Mouse (Mus musculus) ES-E14 (cell line): ENCODE results near the gene Spaca7. TPM values are rescaled to one million over a fixed set of nuclear protein-coding genes. Genes with fewer than 3 reads are reported as not detected.

Source experiments
- DNase-seq: peaks from one replicate; pipeline ENCODE4 v3.0.0-alpha.2; 2013; ENCODE audit warnings: low read depth, low spot score
- H3K27ac ChIP-seq: 2 replicates; pipeline ENCODE4 v1.5.1; 2012; ENCODE audit warnings: low read depth, mild to moderate bottlenecking, low read length, moderate library complexity, mixed read lengths; ENCODE audit not compliant: poor library complexity, insufficient read depth, severe bottlenecking
- H3K36me3 ChIP-seq: 2 replicates; pipeline ENCODE4 v1.6.1; 2012; ENCODE audit warnings: mild to moderate bottlenecking, low read length, moderate library complexity, mixed read lengths; ENCODE audit not compliant: control insufficient read depth, poor library complexity, insufficient read depth, severe bottlenecking
- H3K4me1 ChIP-seq, 2 experiments: fragments of 150-350 bp in 1 of 2; sonication (generic) in 1 of 2; 2 replicates each; pipeline ENCODE4 v1.6.1; 2012; ENCODE audit warnings: low read length in 2 of 2, mild to moderate bottlenecking in 1 of 2, mixed read lengths in 1 of 2; ENCODE audit not compliant: control insufficient read depth in 2 of 2, insufficient read depth in 2 of 2, poor library complexity in 1 of 2
- H3K4me3 ChIP-seq, 2 experiments: fragments of 150-350 bp in 1 of 2; sonication (generic) in 1 of 2; 2 replicates each; pipeline ENCODE4 v1.5.1; 2012; ENCODE audit warnings: low read length in 2 of 2, low read depth in 1 of 2, mild to moderate bottlenecking in 1 of 2, mixed read lengths in 1 of 2; ENCODE audit not compliant: insufficient read depth in 1 of 2, poor library complexity in 1 of 2, severe bottlenecking in 1 of 2
- H3K9ac ChIP-seq: 2 replicates; pipeline ENCODE4 v1.6.1; 2012; ENCODE audit warnings: low read depth, mild to moderate bottlenecking, low read length, mixed read lengths; ENCODE audit not compliant: poor library complexity, insufficient read depth, severe bottlenecking
- H3K9me3 ChIP-seq: fragments of 150-350 bp; sonication (generic); 2 replicates; pipeline ENCODE4 v1.6.1; 2012; ENCODE audit warnings: low read depth, mild to moderate bottlenecking, low read length; ENCODE audit not compliant: control insufficient read depth, insufficient read depth
- CHD2 ChIP-seq: IDR thresholded peaks from 2 replicates; pipeline ENCODE4 v1.6.1; 2014; ENCODE audit warnings: mild to moderate bottlenecking, low read depth, low read length, inconsistent platforms
- HCFC1 ChIP-seq: IDR thresholded peaks from 2 replicates; pipeline ENCODE4 v1.6.1; 2012; ENCODE audit warnings: low read length, inconsistent platforms, borderline replicate concordance; ENCODE audit not compliant: insufficient read depth
- MAFK ChIP-seq: IDR thresholded peaks from 2 replicates; pipeline ENCODE4 v1.6.1; 2014; ENCODE audit warnings: mild to moderate bottlenecking, low read depth, low read length, inconsistent platforms; ENCODE audit not compliant: insufficient read depth
- ZC3H11A ChIP-seq: IDR thresholded peaks from 2 replicates; pipeline ENCODE4 v1.6.1; 2012; ENCODE audit warnings: low read depth, mild to moderate bottlenecking, inconsistent platforms, low read length, borderline replicate concordance
- ZNF384 ChIP-seq: IDR thresholded peaks from 2 replicates; pipeline ENCODE4 v1.6.1; 2012; ENCODE audit warnings: low read depth, low read length, inconsistent platforms
- in situ Hi-C, 2 experiments: fragments of 600-800 bp; cut with MboI; formaldehyde crosslinking; loops; one replicate each; pipeline ENCODE4 v1.15.1; 2025; ENCODE audit warnings: low sequenced_read_pairs in 2 of 2, inconsistent platforms in 1 of 2; ENCODE audit not compliant: unreplicated experiment in 2 of 2
- total RNA-seq: library from RNA; depleted of rRNA; stranded (reverse); fragments of 300-350 nt; gene quantifications from 2 replicates; pipeline ENCODE4 v1.2.3, GENCODE M21; 2012

The Spaca7 gene
- total RNA-seq, 1 experiment, result not detected

GRCm38 (mm10) chr8:12638446-12638845, 65.6 kb downstream of the Spaca7 start:
- no peak overlapping the region for H3K4me3 ChIP-seq
- no peak for TF ChIP-seq MAFK
- TF ChIP-seq HCFC1, result no peak
- TF ChIP-seq ZNF384, result no peak
- TF ChIP-seq CHD2, result no peak
- TF ChIP-seq ZC3H11A, result no peak
- no peak for DNase-seq
- peaks cover 9% of the 10 kb centered on the region; the same call in 1 of the 2 replicates for H3K36me3 ChIP-seq
- no peak overlapping the region for H3K9ac ChIP-seq
- no peaks in the 10 kb centered on the region for H3K9me3 ChIP-seq
- H3K27ac ChIP-seq, result no peak overlapping the region
- in situ Hi-C loops, result no loop called here
- no peaks in the 10 kb centered on the region for H3K4me1 ChIP-seq

- peaks cover 9% of the 10 kb centered on the region; the same call in 1 of the 2 replicates for H3K36me3 ChIP-seq
- no peak overlapping the region for H3K9ac ChIP-seq
- DNase-seq, result no peak
- H3K4me1 ChIP-seq, result peaks cover 2 to 5% of the 10 kb centered on the region in 2 experiments; a peak in 1 of 4 replicates
- H3K4me3 ChIP-seq, result no peak overlapping the region
- H3K9me3 ChIP-seq, result no peaks in the 10 kb centered on the region
- no peak overlapping the region for H3K27ac ChIP-seq
- in situ Hi-C loops, result no loop called here
- TF ChIP-seq ZC3H11A (no peak), CHD2 (no peak), ZNF384 (no peak), MAFK (no peak), HCFC1 (no peak)
These were observed 68.7 kb downstream of the Spaca7 start for GRCm38 (mm10) chr8:12641527-12641926.

- TF ChIP-seq MAFK (no peak), ZC3H11A (no peak), ZNF384 (no peak), CHD2 (no peak), HCFC1 (no peak)
- Histone ChIP-seq H3K27ac (no peak overlapping the region), H3K9ac (no peak overlapping the region), H3K4me3 (no peak overlapping the region), H3K36me3 (peaks cover 11% of the 10 kb centered on the region; the same call in 1 of the 2 replicates), H3K9me3 (no peaks in the 10 kb centered on the region), H3K4me1 (peaks cover 2 to 5% of the 10 kb centered on the region in 2 experiments; a peak in 1 of 4 replicates)
- in situ Hi-C loops, result no loop called here
- no peak for DNase-seq
These were observed 71.5 kb downstream of the Spaca7 start for GRCm38 (mm10) chr8:12644341-12644740.

- no peak for TF ChIP-seq CHD2
- no peak for TF ChIP-seq ZC3H11A
- TF ChIP-seq ZNF384, result no peak
- TF ChIP-seq HCFC1, result no peak
- TF ChIP-seq MAFK, result no peak
These were observed 72.1 kb downstream of the Spaca7 start for GRCm38 (mm10) chr8:12644894-12645293.

GRCm38 (mm10) chr8:12646536-12646935, 73.7 kb downstream of the Spaca7 start:
- Histone ChIP-seq H3K4me1 (peaks cover 2 to 5% of the 10 kb centered on the region in 2 experiments; a peak in 1 of 4 replicates), H3K9me3 (no peaks in the 10 kb centered on the region), H3K4me3 (no peak overlapping the region), H3K36me3 (peaks cover 10% of the 10 kb centered on the region; the same call in 1 of the 2 replicates), H3K9ac (no peak overlapping the region), H3K27ac (no peak overlapping the region)
- in situ Hi-C loops, result no loop called here
- no peak for TF ChIP-seq CHD2
- TF ChIP-seq HCFC1, result no peak
- no peak for DNase-seq

More at GRCm38 (mm10) chr8:12644894-12645293, 72.1 kb downstream of the Spaca7 start:
- DNase-seq, result no peak
- Histone ChIP-seq H3K36me3 (peaks cover 12% of the 10 kb centered on the region; the same call in 1 of the 2 replicates), H3K27ac (no peak overlapping the region), H3K4me1 (peaks cover 2 to 5% of the 10 kb centered on the region in 2 experiments; a peak in 1 of 4 replicates), H3K9ac (no peak overlapping the region), H3K4me3 (no peak overlapping the region), H3K9me3 (no peaks in the 10 kb centered on the region)
- in situ Hi-C loops, result no loop called here
